Comparison of ENCODE assay signal across 9 mouse cellular contexts in genomic region chr10:63377468-63377867, GRCm38 (mm10). TPM values are rescaled to one million over a fixed set of nuclear protein-coding genes. Genes with fewer than 3 reads are reported as not detected.
DNase-seq lines count a peak whose midpoint lies in the region; ATAC-seq and TF ChIP-seq lines count a peak whose summit lies in the region.
"Had no signal": no experiment of that assay in that cellular context is flagged by ENCODE, and none has a peak within 500 bp of the region (broad histone marks: within the 10 kb centered on the region; RNA-seq: fewer than 3 reads in every experiment).

No protein-coding gene starts in this region.

- intact Hi-C loops in gastrocnemius, adult 2 months (cut with DNase I): loop anchor here (1.0 to 5.0 kb wide), 3 partner anchors 38 to 225 kb away; no protein-coding TSS in a partner anchor

- H3K27ac ChIP-seq in gastrocnemius, adult 2 months: no peak overlapping the region
- no peak overlapping the region for H3K27ac ChIP-seq in lung, embryonic 16.5 days (ENCODE audit: low read length)
- H3K27ac ChIP-seq: heart, embryonic 15.5 days had no signal

- H3K4me3 ChIP-seq in gastrocnemius, adult 2 months: no peak overlapping the region
- H3K4me3 ChIP-seq in lung, embryonic 16.5 days (ENCODE audit: low read length): no peak overlapping the region
- H3K4me3 ChIP-seq: heart, embryonic 15.5 days had no signal

- H3K9me3 ChIP-seq in lung, embryonic 16.5 days (ENCODE audit: control insufficient read depth, low read length): no peaks in the 10 kb centered on the region
- H3K9me3 ChIP-seq: heart, embryonic 15.5 days had no signal

- H3K36me3 ChIP-seq in lung, embryonic 16.5 days (ENCODE audit: control insufficient read depth, insufficient read depth, low read length): no peaks in the 10 kb centered on the region
- H3K36me3 ChIP-seq: heart, embryonic 15.5 days had no signal

- no peak overlapping the region for H3K9ac ChIP-seq in lung, embryonic 16.5 days (ENCODE audit: low read length)
- H3K9ac ChIP-seq: heart, embryonic 15.5 days had no signal

- peak; percentile 70 to 74 for DNase-seq in B cell, adult 2 months
- peak; percentile 68 for DNase-seq in MEL-GATA-1-ER (ENCODE audit: extremely low read depth, low read depth)
- DNase-seq in cerebellum, adult 8-10 months: peak; percentile 57
- DNase-seq in gastrocnemius, adult 2 months: peak; percentile 56
- peak; percentile 52 to 69 for DNase-seq in kidney, postnatal 36 days
- peak; percentile 36 for DNase-seq in ovary, postnatal 14 days (ENCODE audit: low spot score)
- DNase-seq in thymus, postnatal 25 days: peak; percentile 52

- H3K4me2 ChIP-seq in lung, embryonic 16.5 days (ENCODE audit: low read depth, low read length): no peak overlapping the region
- H3K4me2 ChIP-seq: heart, embryonic 15.5 days had no signal

- H3K4me1 ChIP-seq in lung, embryonic 16.5 days (replicated peaks; ENCODE audit: control insufficient read depth, insufficient read depth, low read length): peaks cover 3% of the 10 kb centered on the region; the same call in 1 of the 2 replicates

- peak; percentile 95 for TF ChIP-seq CTCF in gastrocnemius, adult 2 months (IDR thresholded peaks at IDR 0.05)

- no peaks in the 10 kb centered on the region; the same call in 1 of the 2 replicates for H3K27me3 ChIP-seq in lung, embryonic 16.5 days (ENCODE audit: control insufficient read depth, insufficient read depth, low read depth, low read length)
- H3K27me3 ChIP-seq: heart, embryonic 15.5 days had no signal

- WGBS in lung, embryonic 16.5 days: 15% methylated on average over 9 of the region's 9 CpGs

- peak; percentile 10; the same call in 1 of the 2 replicates for ATAC-seq in lung, embryonic 16.5 days (ENCODE audit: low read depth)

RNA-seq across cellular contexts. Expression of gene Sirt1, which starts 4.0 kb away (rescaled TPM):
- total RNA-seq in gastrocnemius, adult 2 months (2021): 1 to 10 TPM; 8.0 to 9.2 TPM
- 3.7 and 4.8 TPM in 2 replicates for polyA plus RNA-seq in lung, embryonic 16.5 days (2015; fragmentation: Nextera tagmentation; extraction: Ambion mirVana)

RNA-seq across cellular contexts. Expression of gene Dnajc12, which starts 4.8 kb away (rescaled TPM):
- 10 to 100 TPM; 15.7 to 15.8 TPM for total RNA-seq in gastrocnemius, adult 2 months (2021)
- 11.8 and 12.5 TPM in 2 replicates for polyA plus RNA-seq in lung, embryonic 16.5 days (2015; fragmentation: Nextera tagmentation; extraction: Ambion mirVana)

RNA-seq across cellular contexts. Expression of gene Gm7075, which starts 44.1 kb away (rescaled TPM):
- not detected for total RNA-seq in gastrocnemius, adult 2 months (2021)
- not detected in 2 replicates for polyA plus RNA-seq in lung, embryonic 16.5 days (2015; fragmentation: Nextera tagmentation; extraction: Ambion mirVana)
- polyA plus RNA-seq: heart, embryonic 15.5 days had no signal

RNA-seq across cellular contexts. Expression of gene Ctnna3, which starts 52.4 kb away (rescaled TPM):
- 10 to 100 TPM; 11.8 to 22.7 TPM for total RNA-seq in gastrocnemius, adult 2 months (2021)
- 0.99 and 1.0 TPM in 2 replicates for polyA plus RNA-seq in lung, embryonic 16.5 days (2015; fragmentation: Nextera tagmentation; extraction: Ambion mirVana)
